Comparison of ENCODE assay signal across 9 mouse cellular contexts in the genomic region with DNA sequence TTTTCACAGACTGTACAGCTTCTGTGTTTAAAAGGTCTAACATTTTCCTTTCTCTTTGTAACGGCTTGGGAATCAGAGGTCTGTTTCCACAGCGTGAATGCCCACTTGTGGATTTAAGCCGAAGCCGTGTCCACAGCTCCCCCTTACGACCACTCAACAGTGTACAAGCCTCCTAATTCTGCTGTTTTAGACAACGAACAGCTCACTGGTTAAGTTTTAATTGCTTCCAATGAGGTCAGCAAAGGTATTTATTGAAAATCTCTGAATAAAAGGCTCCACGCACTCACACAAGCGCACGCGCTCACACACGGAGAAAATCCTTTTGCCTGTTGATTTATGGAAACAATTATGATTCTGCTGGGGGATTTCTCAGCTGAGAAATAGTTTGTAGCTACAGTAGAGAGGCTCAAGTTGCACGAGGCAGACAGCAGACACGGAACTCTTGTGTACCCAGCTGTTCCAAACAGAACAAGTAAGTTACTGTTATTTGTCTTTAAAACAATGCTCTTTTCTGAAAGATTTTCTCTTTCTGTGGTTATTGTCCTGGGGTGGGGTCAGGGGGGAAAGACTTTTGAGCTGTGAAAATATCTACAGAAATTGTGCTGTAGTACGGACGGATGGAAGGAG. TPM values are rescaled to one million over a fixed set of nuclear protein-coding genes. Genes with fewer than 3 reads are reported as not detected.
DNase-seq lines count a peak whose midpoint lies in the region; ATAC-seq lines count a peak whose summit lies in the region.
"Had no signal": no experiment of that assay in that cellular context is flagged by ENCODE, and none has a peak within 500 bp of the region (broad histone marks: within the 10 kb centered on the region; RNA-seq: fewer than 3 reads in every experiment).

A gene (plus strand): TSS at position 280 of the 627 bp plus-strand sequence.

- DNase-seq in kidney, adult 18-20 months: peak; percentile 4
- DNase-seq in kidney, adult 8-10 months: no peak
- DNase-seq in brain, embryonic 18.5 days (ENCODE audit: low read depth, low spot score): peak; percentile 12
- DNase-seq in limb, embryonic 10.5 days (ENCODE audit: low spot score): peak; percentile 33
- peak; percentile 26 for DNase-seq in right cerebral cortex, postnatal 14 days
- DNase-seq: liver, embryonic 13.5 days had no signal

- no peaks in the 10 kb centered on the region for H3K27me3 ChIP-seq in forebrain, embryonic 13.5 days
- H3K27me3 ChIP-seq in limb, embryonic 10.5 days (ENCODE audit: low read depth, poor library complexity, severe bottlenecking): no peaks in the 10 kb centered on the region
- H3K27me3 ChIP-seq: liver, embryonic 13.5 days had no signal

- H3K9ac ChIP-seq in forebrain, embryonic 13.5 days: peak within 1 kb of the TSS; percentile 21; the same call in 1 of the 2 replicates
- H3K9ac ChIP-seq: liver, embryonic 13.5 days had no signal

- peak within 1 kb of the TSS; percentile 38 for H3K4me2 ChIP-seq in forebrain, embryonic 13.5 days
- H3K4me2 ChIP-seq: liver, embryonic 13.5 days had no signal

- H3K9me3 ChIP-seq in forebrain, embryonic 13.5 days (replicated peaks): no peaks in the 10 kb centered on the region
- no peaks in the 10 kb centered on the region for H3K9me3 ChIP-seq in limb, embryonic 10.5 days (replicated peaks)
- H3K9me3 ChIP-seq: liver, embryonic 13.5 days had no signal

- H3K27ac ChIP-seq in forebrain, embryonic 13.5 days: no peak within 1 kb of the TSS
- peak within 1 kb of the TSS; percentile 46; the same call in 1 of the 2 replicates for H3K27ac ChIP-seq in limb, embryonic 10.5 days
- H3K27ac ChIP-seq: liver, embryonic 13.5 days had no signal

- H3K4me3 ChIP-seq in forebrain, embryonic 13.5 days: no peak within 1 kb of the TSS
- no peak within 1 kb of the TSS for H3K4me3 ChIP-seq in limb, embryonic 10.5 days
- H3K4me3 ChIP-seq: liver, embryonic 13.5 days had no signal

- ATAC-seq in forebrain, embryonic 13.5 days: peak; percentile 83
- ATAC-seq in CD4-positive, CD25-positive, alpha-beta regulatory T cell, adult 4 months: no peak
- no peak for ATAC-seq in megakaryocyte, adult 5-6 weeks (ENCODE audit: poor library complexity, severe bottlenecking)

- peaks cover 9% of the 10 kb centered on the region; the same call in 1 of the 2 replicates for H3K4me1 ChIP-seq in forebrain, embryonic 13.5 days
- peaks cover 13% of the 10 kb centered on the region for H3K4me1 ChIP-seq in limb, embryonic 10.5 days
- H3K4me1 ChIP-seq: liver, embryonic 13.5 days had no signal

- WGBS in forebrain, embryonic 13.5 days: 36% methylated on average over 15 of the region's 15 CpGs
- WGBS in limb, embryonic 10.5 days: 74% methylated on average over 15 of the region's 15 CpGs

- no peaks in the 10 kb centered on the region for H3K36me3 ChIP-seq in forebrain, embryonic 13.5 days (ENCODE audit: poor library complexity, severe bottlenecking)
- no peaks in the 10 kb centered on the region for H3K36me3 ChIP-seq in limb, embryonic 10.5 days
- H3K36me3 ChIP-seq: liver, embryonic 13.5 days had no signal

RNA-seq across cellular contexts. Expression of the gene that starts here (rescaled TPM):
- 0.93 and 1.4 TPM in 2 replicates for polyA plus RNA-seq in forebrain, embryonic 13.5 days (2015; fragmentation: Nextera tagmentation; extraction: Ambion mirVana)
- polyA plus RNA-seq in limb, embryonic 10.5 days (2016; fragmentation: Nextera tagmentation; extraction: Ambion mirVana): 0.51 TPM in 1 of 2 replicates, not detected in the other
- polyA plus RNA-seq in CD4-positive, CD25-positive, alpha-beta regulatory T cell, adult 4 months (2017; shearing (Covaris generic)): not detected
- total RNA-seq in megakaryocyte, adult 5-6 weeks (2015): 0.20 TPM in 1 of 2 replicates, not detected in the other
- 0.49 TPM in 1 of 2 replicates, not detected in the other for total RNA-seq in megakaryocyte, adult 5-6 weeks (2017)

Comparison
In these comparisons a context has a peak if more than half of its experiments do, and no peak if none do; other contexts are left out.
1. DNase-seq: peak in kidney, adult 18-20 months (single experiment), brain, embryonic 18.5 days (single experiment) and right cerebral cortex, postnatal 14 days (single experiment); none in kidney, adult 8-10 months (0 of 2).
2. Peak in DNase-seq and H3K27ac ChIP-seq in limb, embryonic 10.5 days; RNA of the gene not detected or under 1 TPM.